Mouse (Mus musculus): ENCODE results near the gene Cbx4. TPM values are rescaled to one million over a fixed set of nuclear protein-coding genes. Genes with fewer than 3 reads are reported as not detected.

The Cbx4 gene
- polyA plus RNA-seq, 1 experiment from 2014 or later: 9.6 TPM

DNA sequence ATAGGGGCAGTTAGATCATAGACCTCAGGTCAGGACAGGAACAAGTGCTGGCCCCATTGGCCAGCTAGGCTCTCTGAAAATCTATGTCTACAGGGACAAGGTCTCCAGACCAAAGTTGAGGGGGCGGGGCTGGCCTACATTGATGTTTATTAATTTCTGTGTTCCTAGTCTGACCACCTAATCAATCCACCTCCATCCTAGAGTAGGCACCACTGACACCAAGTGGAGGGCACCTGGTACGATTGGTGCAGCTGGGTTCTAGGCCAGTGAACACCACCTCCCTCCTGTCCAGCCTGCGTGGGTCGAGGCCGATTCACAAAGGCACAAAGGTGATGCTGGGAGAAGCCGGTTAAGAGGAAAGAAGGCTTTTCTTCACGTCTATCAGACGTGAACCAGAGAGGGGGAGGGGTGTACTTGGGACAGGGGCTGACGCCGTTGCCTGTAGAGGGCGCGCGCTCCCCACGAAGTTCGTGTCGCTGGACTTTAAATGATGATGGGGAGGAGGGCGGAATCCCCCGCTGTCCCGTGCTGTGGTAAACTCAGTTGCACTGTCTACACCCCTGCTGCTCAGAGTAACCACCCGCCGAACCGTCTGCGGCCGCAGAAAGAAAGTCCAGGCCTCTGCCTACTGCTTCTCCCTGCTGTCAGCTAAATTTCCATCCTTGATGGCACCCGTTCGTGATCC is 52.0 kb downstream of the Cbx4 start:
- ATAC-seq (ENCODE audit: low FRiP score, low TSS enrichment) (peak; percentile 50), DNase-seq (ENCODE audit: low spot score) (peak; percentile 83)
- peak; percentile 95 for TF ChIP-seq CTCF (IDR thresholded peaks at IDR 0.05; ENCODE audit: low read depth)
- TF ChIP-seq EP300 (optimal IDR thresholded peaks at IDR 0.05): no peak
- Histone ChIP-seq H3K9ac (ENCODE audit: low read length) (no peak overlapping the region; the same call in 1 of the 2 replicates), H3K4me3 (ENCODE audit: low read depth, low read length) (peak overlapping the region; percentile 29), H3K9me3 (ENCODE audit: control insufficient read depth, low read length) (no peaks in the 10 kb centered on the region), H3K27ac (replicated peaks) (no peak overlapping the region), H3K4me2 (replicated peaks; ENCODE audit: low read depth) (peak overlapping the region; percentile 52), H3K4me1 (replicated peaks; ENCODE audit: control insufficient read depth, insufficient read depth) (peaks cover 3% of the 10 kb centered on the region; the same call in 1 of the 2 replicates), H3K27me3 (ENCODE audit: control insufficient read depth, insufficient read depth, low read length) (peaks cover 2% of the 10 kb centered on the region; the same call in 1 of the 2 replicates), H3K36me3 (ENCODE audit: control insufficient read depth, insufficient read depth, low read length) (peaks cover 5% of the 10 kb centered on the region; the same call in 1 of the 2 replicates)
- WGBS: 4% methylated on average over 26 of the region's 26 CpGs

Other genes with a start within 250 kb of the Cbx4 start
- gene Rbfox3, start 174.6 kb downstream of the Cbx4 start, polyA plus RNA-seq (2015; fragmentation: Nextera tagmentation; extraction: Ambion mirVana): 0.76 and 0.85 TPM in 2 replicates
- gene Enpp7, start 98.0 kb downstream of the Cbx4 start, polyA plus RNA-seq (2015; fragmentation: Nextera tagmentation; extraction: Ambion mirVana): not detected in 2 replicates
- gene Cbx2, start 63.3 kb downstream of the Cbx4 start, polyA plus RNA-seq (2015; fragmentation: Nextera tagmentation; extraction: Ambion mirVana): 5.1 and 5.3 TPM in 2 replicates
- 4.6 and 5.1 TPM in 2 replicates for gene Cbx8, start 45.3 kb downstream of the Cbx4 start, polyA plus RNA-seq (2015; fragmentation: Nextera tagmentation; extraction: Ambion mirVana)
- 4.8 and 6.3 TPM in 2 replicates for gene Tbc1d16, start 142.3 kb upstream of the Cbx4 start, polyA plus RNA-seq (2015; fragmentation: Nextera tagmentation; extraction: Ambion mirVana)
- 0.92 and 1.2 TPM in 2 replicates for gene Ccdc40, start 142.4 kb upstream of the Cbx4 start, polyA plus RNA-seq (2015; fragmentation: Nextera tagmentation; extraction: Ambion mirVana)
- gene Gaa, start 181.7 kb upstream of the Cbx4 start, polyA plus RNA-seq (2015; fragmentation: Nextera tagmentation; extraction: Ambion mirVana): 30.8 and 35.5 TPM in 2 replicates
- 183 and 197 TPM in 2 replicates for gene Eif4a3, start 213.9 kb upstream of the Cbx4 start, polyA plus RNA-seq (2015; fragmentation: Nextera tagmentation; extraction: Ambion mirVana)
- 1.8 and 1.9 TPM in 2 replicates for gene Card14, start 221.5 kb upstream of the Cbx4 start, polyA plus RNA-seq (2015; fragmentation: Nextera tagmentation; extraction: Ambion mirVana)